Mouse (Mus musculus): ENCODE measurements at regions not wholly inside any gene's neighbourhood (a gene's known extent, or its start where the extent isn't known, plus 50 kb on each side); places are given as distances from the start of the nearest gene placed in this dataset.

- TF ChIP-seq POLR2A (IDR thresholded peaks at IDR 0.05; ENCODE audit: low read depth, low read length) (no peak), CTCF (IDR thresholded peaks at IDR 0.05; ENCODE audit: borderline replicate concordance, insufficient read depth, low read length) (no peak)
Measured at GRCm38 (mm10) chr12:10179147-10179814, 190.5 kb upstream of the Nt5c1b start.

Measured in embryonic fibroblast, embryonic 13.5 days (primary cell).